Mouse (Mus musculus) neural tube, embryonic 15.5 days (tissue): ENCODE results near the gene Fxyd5. TPM values are rescaled to one million over a fixed set of nuclear protein-coding genes. Genes with fewer than 3 reads are reported as not detected.

Experiments used
- ATAC-seq: fragments of 200-750 bp; cut with Nextera tagmentation; 2 replicates; pipeline ENCODE4 v1.8.0; 2017; ENCODE audit warnings: mild to moderate bottlenecking, moderate TSS enrichment, moderate library complexity; ENCODE audit not compliant: low FRiP score
- H3K27ac ChIP-seq: fragments of 300-500 bp; sonication (generic); replicated peaks from 2 replicates; pipeline ENCODE4 v1.5.1; 2015; ENCODE audit warnings: mild to moderate bottlenecking, inconsistent platforms
- H3K27me3 ChIP-seq: fragments of 300-500 bp; sonication (generic); replicated peaks from 2 replicates; pipeline ENCODE4 v1.6.1; 2015; ENCODE audit warnings: inconsistent platforms
- H3K36me3 ChIP-seq: fragments of 300-500 bp; sonication (generic); 2 replicates; pipeline ENCODE4 v1.6.1; 2015; ENCODE audit warnings: inconsistent platforms
- H3K4me1 ChIP-seq: fragments of 300-500 bp; sonication (generic); 2 replicates; pipeline ENCODE4 v1.6.1; 2015; ENCODE audit warnings: inconsistent platforms
- H3K4me2 ChIP-seq: fragments of 300-500 bp; sonication (generic); 2 replicates; pipeline ENCODE4 v1.6.1; 2015; ENCODE audit warnings: inconsistent platforms, mild to moderate bottlenecking, moderate library complexity
- H3K4me3 ChIP-seq: fragments of 300-500 bp; sonication (generic); replicated peaks from 2 replicates; pipeline ENCODE4 v1.5.1; 2015; ENCODE audit warnings: mild to moderate bottlenecking, inconsistent platforms
- H3K9ac ChIP-seq: fragments of 300-500 bp; sonication (generic); replicated peaks from 2 replicates; pipeline ENCODE4 v1.6.1; 2015; ENCODE audit warnings: mild to moderate bottlenecking, inconsistent platforms
- H3K9me3 ChIP-seq: fragments of 300-500 bp; sonication (generic); replicated peaks from 2 replicates; pipeline ENCODE4 v1.6.1; 2016; ENCODE audit warnings: inconsistent platforms
- whole genome bisulfite sequencing: fragments of 180-500 bp; shearing (Covaris S2); methylation state at CpG from one replicate; pipeline ENCODE4 v1.1.7; 2015; ENCODE audit warnings: mixed read lengths; 5-methylcytosine and 5-hydroxymethylcytosine counted together
- polyA plus RNA-seq: library from polyadenylated mRNA; unstranded; fragments of >200 nt; fragmentation: Nextera tagmentation; extraction: Ambion mirVana; gene quantifications from 2 replicates; pipeline ENCODE4 v1.2.1, GENCODE M21; 2015

The Fxyd5 gene
- polyA plus RNA-seq, 1 experiment from 2014 or later = 22.2 TPM

DNA sequence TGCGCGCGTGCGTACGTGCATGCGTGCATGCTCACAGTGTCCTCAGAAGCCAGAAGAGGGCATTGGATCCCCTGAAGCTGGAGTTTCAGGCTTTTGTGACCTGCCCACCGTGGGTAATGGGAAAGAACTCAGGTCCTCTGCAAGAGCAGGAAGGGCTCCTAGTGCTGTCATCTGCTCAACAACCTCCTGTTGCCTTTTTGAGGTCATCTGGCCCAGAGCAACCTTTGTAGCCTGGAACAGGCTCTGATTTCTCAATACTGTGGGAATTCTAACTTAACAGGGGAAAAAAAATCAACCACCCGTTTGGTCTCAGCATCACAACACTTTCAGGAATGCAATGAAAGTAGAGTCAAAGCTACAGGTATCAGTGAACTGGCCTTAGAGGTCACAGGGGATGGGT, 37.4 kb upstream of the Fxyd5 start:
- Histone ChIP-seq H3K36me3 (no peaks in the 10 kb centered on the region), H3K9me3 (no peaks in the 10 kb centered on the region), H3K4me1 (no peaks in the 10 kb centered on the region; the same call in 1 of the 2 replicates), H3K9ac (no peak overlapping the region), H3K27ac (no peak overlapping the region), H3K27me3 (no peaks in the 10 kb centered on the region), H3K4me3 (no peak overlapping the region), H3K4me2 (no peak overlapping the region)
- no peak for ATAC-seq
- WGBS = 87% methylated on average over 8 of the region's 8 CpGs

DNA sequence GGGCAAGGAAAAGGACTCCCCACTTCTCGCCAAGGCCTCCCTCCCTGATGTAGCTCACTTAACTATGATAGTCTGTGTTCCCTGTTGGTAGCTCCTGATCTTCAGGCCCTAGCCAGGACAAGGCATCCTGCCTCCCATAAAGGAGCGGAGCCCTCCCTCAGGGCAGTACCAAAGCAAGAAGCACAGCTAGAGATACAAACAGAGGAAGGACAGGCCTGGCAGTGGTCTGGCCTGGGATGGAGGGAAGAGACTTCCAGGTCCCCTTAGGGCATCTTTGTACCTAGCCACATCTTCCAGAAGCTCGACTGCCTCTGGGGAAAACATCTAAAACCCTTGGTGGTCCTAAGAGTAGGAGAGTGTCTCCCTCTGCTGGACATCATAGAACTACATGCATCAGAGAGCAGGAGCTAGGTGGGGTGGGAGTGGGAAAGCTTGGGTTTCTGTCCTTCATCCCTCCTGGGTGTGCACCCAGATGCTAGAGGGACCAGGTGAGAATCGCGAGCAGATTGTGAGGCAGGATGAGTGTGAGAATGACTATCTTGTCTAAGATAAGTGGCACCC, 35.7 kb upstream of the Fxyd5 start:
- H3K27ac ChIP-seq = no peak overlapping the region

GRCm38 (mm10) chr7:31077470-31077869, 35.2 kb upstream of the Fxyd5 start:
- 45% methylated on average over 6 of the region's 6 CpGs for WGBS
- no peak overlapping the region for H3K9ac ChIP-seq
- no peak overlapping the region for H3K27ac ChIP-seq
- 0 out of 2 replicates have a peak, but pooled peaks have one; percentile 13 for ATAC-seq
- no peak overlapping the region for H3K4me3 ChIP-seq
- H3K36me3 ChIP-seq = no peaks in the 10 kb centered on the region
- no peaks in the 10 kb centered on the region for H3K9me3 ChIP-seq
- no peak overlapping the region for H3K4me2 ChIP-seq
- no peaks in the 10 kb centered on the region for H3K27me3 ChIP-seq
- H3K4me1 ChIP-seq = no peaks in the 10 kb centered on the region; the same call in 1 of the 2 replicates

More for the DNA sequence above, 35.7 kb upstream of the Fxyd5 start:
- ATAC-seq = peak; percentile 21; the same call in 1 of the 2 replicates
- Histone ChIP-seq H3K9ac (no peak overlapping the region), H3K9me3 (no peaks in the 10 kb centered on the region), H3K4me3 (no peak overlapping the region), H3K4me1 (no peaks in the 10 kb centered on the region; the same call in 1 of the 2 replicates), H3K27me3 (no peaks in the 10 kb centered on the region), H3K4me2 (no peak overlapping the region), H3K36me3 (no peaks in the 10 kb centered on the region)
- 43% methylated on average over 5 of the region's 5 CpGs for WGBS

DNA sequence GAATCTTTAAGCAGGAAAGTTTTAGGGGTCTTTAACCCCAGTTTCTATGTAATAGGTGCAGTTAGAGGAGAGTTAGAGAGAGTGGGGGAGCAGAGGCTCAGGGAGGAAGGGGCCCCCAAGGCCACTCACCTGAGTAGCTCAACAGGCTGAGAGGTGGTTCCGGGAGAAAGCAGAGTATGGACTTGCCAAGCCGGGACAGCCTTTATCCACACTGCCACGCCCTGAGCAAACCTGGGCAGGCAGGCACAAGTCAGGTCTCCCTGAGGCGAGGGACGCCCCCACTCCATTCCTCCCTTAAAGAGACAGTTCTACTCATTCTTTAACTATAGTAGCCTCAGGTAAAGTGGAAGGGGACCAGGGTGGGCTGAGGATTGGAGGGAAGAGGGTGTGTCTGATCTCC, 34.2 kb upstream of the Fxyd5 start, which contains the start of gene Fxyd3:
TSS of gene Fxyd3 (minus strand) at position 213 of the 400 bp plus-strand sequence.
- no peak within 1 kb of the TSS for H3K4me2 ChIP-seq
- no peak within 1 kb of the TSS for H3K27ac ChIP-seq
- no peak for ATAC-seq
- no peaks in the 10 kb centered on the region for H3K36me3 ChIP-seq
- H3K4me3 ChIP-seq = no peak within 1 kb of the TSS
- H3K9ac ChIP-seq = no peak within 1 kb of the TSS
- H3K9me3 ChIP-seq = no peaks in the 10 kb centered on the region
- H3K27me3 ChIP-seq = no peaks in the 10 kb centered on the region
- 64% methylated on average over 5 of the region's 5 CpGs for WGBS
- no peaks in the 10 kb centered on the region; the same call in 1 of the 2 replicates for H3K4me1 ChIP-seq

DNA sequence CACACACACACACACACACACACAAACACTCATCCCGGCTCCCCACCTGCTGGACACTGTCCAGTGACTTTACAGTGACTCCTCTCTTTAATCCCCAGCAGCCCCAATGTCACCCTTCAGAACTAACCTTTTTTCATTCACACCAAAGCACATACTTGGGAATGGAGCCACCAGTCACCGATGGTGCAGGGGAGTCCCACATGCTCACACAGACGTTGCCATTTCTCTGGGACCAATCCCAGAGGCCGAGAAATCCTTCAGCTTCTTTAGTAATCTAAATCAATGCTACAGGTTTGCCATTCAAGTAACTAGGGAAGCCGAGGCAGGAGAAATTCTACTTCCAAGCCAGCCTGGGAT, 32.4 kb upstream of the Fxyd5 start:
- Histone ChIP-seq H3K4me2 (no peak overlapping the region), H3K4me3 (no peak overlapping the region), H3K36me3 (no peaks in the 10 kb centered on the region), H3K9ac (no peak overlapping the region), H3K27ac (no peak overlapping the region), H3K27me3 (no peaks in the 10 kb centered on the region), H3K4me1 (no peaks in the 10 kb centered on the region; the same call in 1 of the 2 replicates), H3K9me3 (no peaks in the 10 kb centered on the region)
- WGBS = 69% methylated on average over 5 of the region's 5 CpGs
- ATAC-seq = no peak

- ATAC-seq = no peak
- Histone ChIP-seq H3K27me3 (no peaks in the 10 kb centered on the region), H3K4me1 (no peaks in the 10 kb centered on the region; the same call in 1 of the 2 replicates), H3K9me3 (no peaks in the 10 kb centered on the region), H3K9ac (no peak overlapping the region), H3K27ac (no peak overlapping the region), H3K36me3 (no peaks in the 10 kb centered on the region), H3K4me3 (no peak overlapping the region), H3K4me2 (no peak overlapping the region)
- 58% methylated on average over 7 of the region's 7 CpGs for WGBS
Measured at GRCm38 (mm10) chr7:31074061-31074712, 31.9 kb upstream of the Fxyd5 start.

DNA sequence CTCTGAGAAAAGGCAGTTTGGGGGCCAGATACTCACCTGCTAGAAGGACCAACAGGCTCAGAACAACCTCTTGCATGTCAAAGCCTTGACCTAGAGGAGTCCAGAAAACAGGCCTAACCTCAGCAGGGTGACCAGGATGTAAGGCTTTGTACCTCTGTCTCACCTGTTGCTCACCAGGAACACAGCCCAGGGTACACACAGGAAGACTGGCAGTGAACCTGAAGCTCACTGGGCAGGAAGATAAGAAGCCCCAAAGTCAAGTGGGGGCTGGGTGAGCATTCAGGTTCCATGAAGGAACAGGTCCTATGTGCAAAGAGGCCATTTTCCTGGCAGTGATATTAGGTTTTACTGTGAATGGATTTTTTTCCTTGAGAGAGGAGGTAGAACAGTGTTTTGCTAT, 31.3 kb upstream of the Fxyd5 start:
- Histone ChIP-seq H3K27ac (no peak overlapping the region), H3K4me3 (no peak overlapping the region), H3K27me3 (no peaks in the 10 kb centered on the region), H3K9ac (no peak overlapping the region), H3K9me3 (no peaks in the 10 kb centered on the region), H3K4me1 (no peaks in the 10 kb centered on the region; the same call in 1 of the 2 replicates), H3K36me3 (no peaks in the 10 kb centered on the region), H3K4me2 (no peak overlapping the region)
- no peak for ATAC-seq

GRCm38 (mm10) chr7:31072326-31072725, 30.0 kb upstream of the Fxyd5 start:
- no peak overlapping the region for H3K27ac ChIP-seq
- WGBS = 40% methylated on average over 9 of the region's 9 CpGs
- H3K27me3 ChIP-seq = no peaks in the 10 kb centered on the region
- H3K9me3 ChIP-seq = no peaks in the 10 kb centered on the region
- H3K4me3 ChIP-seq = no peak overlapping the region
- ATAC-seq = no peak
- H3K4me1 ChIP-seq = no peaks in the 10 kb centered on the region; the same call in 1 of the 2 replicates
- H3K4me2 ChIP-seq = no peak overlapping the region
- no peak overlapping the region for H3K9ac ChIP-seq
- no peaks in the 10 kb centered on the region for H3K36me3 ChIP-seq

- H3K27ac ChIP-seq = no peak overlapping the region
- H3K9ac ChIP-seq = no peak overlapping the region
- H3K4me2 ChIP-seq = no peak overlapping the region
- WGBS = 83% methylated on average over 6 of the region's 6 CpGs
- no peak for ATAC-seq
- H3K4me1 ChIP-seq = no peaks in the 10 kb centered on the region; the same call in 1 of the 2 replicates
- no peaks in the 10 kb centered on the region for H3K9me3 ChIP-seq
- H3K27me3 ChIP-seq = no peaks in the 10 kb centered on the region
- no peak overlapping the region for H3K4me3 ChIP-seq
- no peaks in the 10 kb centered on the region for H3K36me3 ChIP-seq
Measured at GRCm38 (mm10) chr7:31070324-31070723, 28.0 kb upstream of the Fxyd5 start.

DNA sequence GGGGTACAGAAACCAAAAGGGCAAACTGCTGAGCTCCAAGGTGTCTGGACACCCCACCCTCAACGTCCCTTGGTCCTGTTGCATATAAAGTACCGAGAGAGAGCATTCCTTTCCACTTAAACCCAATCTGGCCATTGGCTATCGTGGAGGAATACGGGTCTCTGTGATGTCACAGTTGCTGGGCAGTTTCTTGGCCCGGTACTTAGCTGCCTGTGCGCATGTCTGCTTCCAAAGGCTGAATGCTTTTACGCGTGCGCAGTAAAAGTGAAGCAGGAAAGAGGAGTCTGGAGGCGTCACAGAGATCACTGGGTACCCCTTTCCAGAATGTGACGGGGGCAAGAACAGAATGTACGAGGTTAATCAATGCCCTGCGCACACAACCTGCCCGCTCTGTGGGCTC, 27.2 kb upstream of the Fxyd5 start:
- Histone ChIP-seq H3K9me3 (no peaks in the 10 kb centered on the region), H3K27me3 (no peaks in the 10 kb centered on the region), H3K4me3 (no peak overlapping the region), H3K4me2 (no peak overlapping the region), H3K9ac (no peak overlapping the region), H3K27ac (no peak overlapping the region), H3K4me1 (no peaks in the 10 kb centered on the region; the same call in 1 of the 2 replicates), H3K36me3 (no peaks in the 10 kb centered on the region)
- ATAC-seq = no peak
- 84% methylated on average over 14 of the region's 14 CpGs for WGBS

- Histone ChIP-seq H3K27ac (no peak overlapping the region), H3K36me3 (no peaks in the 10 kb centered on the region), H3K4me2 (no peak overlapping the region), H3K4me3 (no peak overlapping the region), H3K9ac (no peak overlapping the region), H3K27me3 (no peaks in the 10 kb centered on the region), H3K9me3 (no peaks in the 10 kb centered on the region), H3K4me1 (no peaks in the 10 kb centered on the region; the same call in 1 of the 2 replicates)
- 0 out of 2 replicates have a peak, but pooled peaks have one; percentile 28 for ATAC-seq
- 42% methylated on average over 5 of the region's 5 CpGs for WGBS
Measured at GRCm38 (mm10) chr7:31067836-31068235, 25.6 kb upstream of the Fxyd5 start.

- no peak for ATAC-seq
Measured at GRCm38 (mm10) chr7:31063074-31063560, 20.8 kb upstream of the Fxyd5 start.

More at GRCm38 (mm10) chr7:31063074-31063560, 20.8 kb upstream of the Fxyd5 start:
- Histone ChIP-seq H3K4me3 (no peak overlapping the region), H3K4me2 (no peak overlapping the region), H3K27me3 (no peaks in the 10 kb centered on the region), H3K9ac (no peak overlapping the region), H3K9me3 (no peaks in the 10 kb centered on the region), H3K27ac (no peak overlapping the region), H3K4me1 (peaks cover 2% of the 10 kb centered on the region; the same call in 1 of the 2 replicates), H3K36me3 (no peaks in the 10 kb centered on the region)
- WGBS = 85% methylated on average over 12 of the region's 12 CpGs
